Comparison of ENCODE assay signal across 28 mouse cellular contexts in genomic region chr13:38079366-38079765, GRCm38 (mm10).
"Had no signal": no experiment of that assay in that cellular context is flagged by ENCODE, and none has a peak within 500 bp of the region (broad histone marks: within the 10 kb centered on the region; RNA-seq: fewer than 3 reads in every experiment).

No protein-coding gene starts in this region.

- H3K4me1 ChIP-seq: hindbrain, embryonic 13.5 days; hindbrain, embryonic 15.5 days; limb, embryonic 12.5 days had no signal

- H3K9ac ChIP-seq: heart, embryonic 13.5 days; heart, embryonic 15.5 days; hindbrain, embryonic 13.5 days; hindbrain, embryonic 15.5 days; kidney, embryonic 15.5 days; limb, embryonic 12.5 days; liver, embryonic 13.5 days; liver, embryonic 15.5 days; liver, postnatal 0 days had no signal

- H3K4me3 ChIP-seq: gastrocnemius, adult 2 months; heart, embryonic 13.5 days; heart, embryonic 15.5 days; hindbrain, embryonic 13.5 days; hindbrain, embryonic 15.5 days; kidney, embryonic 15.5 days; layer of hippocampus, adult 2 months; left cerebral cortex, adult 2 months; limb, embryonic 10.5 days; limb, embryonic 12.5 days; liver, embryonic 13.5 days; liver, embryonic 15.5 days had no signal

- H3K27ac ChIP-seq: gastrocnemius, adult 2 months; heart, embryonic 13.5 days; heart, embryonic 15.5 days; hindbrain, embryonic 13.5 days; hindbrain, embryonic 15.5 days; hindbrain, postnatal 0 days; kidney, embryonic 15.5 days; kidney, postnatal 0 days; layer of hippocampus, adult 2 months; left cerebral cortex, adult 2 months; limb, embryonic 10.5 days; limb, embryonic 12.5 days; liver, embryonic 13.5 days; liver, embryonic 15.5 days had no signal

- ATAC-seq: hindbrain, postnatal 0 days; liver, postnatal 0 days had no signal

- H3K36me3 ChIP-seq: heart, embryonic 13.5 days; heart, embryonic 15.5 days; hindbrain, embryonic 13.5 days; hindbrain, embryonic 15.5 days; kidney, embryonic 15.5 days; limb, embryonic 10.5 days; limb, embryonic 12.5 days; liver, embryonic 13.5 days; liver, embryonic 15.5 days had no signal

- H3K27me3 ChIP-seq: heart, embryonic 13.5 days; heart, embryonic 15.5 days; hindbrain, embryonic 13.5 days; hindbrain, embryonic 15.5 days; kidney, embryonic 15.5 days; limb, embryonic 12.5 days had no signal

- H3K9me3 ChIP-seq: heart, embryonic 13.5 days; heart, embryonic 15.5 days; hindbrain, embryonic 13.5 days; hindbrain, embryonic 15.5 days; kidney, embryonic 15.5 days; limb, embryonic 10.5 days; limb, embryonic 12.5 days; liver, embryonic 13.5 days; liver, embryonic 15.5 days had no signal

- H3K4me2 ChIP-seq: heart, embryonic 11.5 days; heart, embryonic 13.5 days; heart, embryonic 15.5 days; hindbrain, embryonic 13.5 days; hindbrain, embryonic 15.5 days; kidney, embryonic 15.5 days; limb, embryonic 12.5 days; liver, embryonic 11.5 days; liver, embryonic 13.5 days; liver, embryonic 15.5 days had no signal

- DNase-seq: gastrocnemius, adult 2 months; gastrocnemius, postnatal 10 days; gastrocnemius, postnatal 36 days; heart, adult 18-20 months; heart, postnatal 14 days; heart, postnatal 36 days; kidney, adult 11 months; kidney, adult 2 months; kidney, adult 9 months; kidney, postnatal 14 days; kidney, postnatal 36 days; liver; liver, embryonic 13.5 days; liver, postnatal 0 days had no signal
